Mouse (Mus musculus) C2C12 (cell line): ENCODE results near the gene Rft1.

Experiments used
- CTCF ChIP-seq: IDR thresholded peaks from one replicate; pipeline ENCODE4 v1.5.1; 2011; ENCODE audit not compliant: control insufficient read depth, insufficient read depth, insufficient read length
- MAX ChIP-seq: IDR thresholded peaks from one replicate; pipeline ENCODE4 v1.6.1; 2011; ENCODE audit warnings: mild to moderate bottlenecking, control low read depth
- MYOD1 ChIP-seq: IDR thresholded peaks from one replicate; pipeline ENCODE4 v1.6.1; 2011; ENCODE audit warnings: low read depth; ENCODE audit not compliant: control insufficient read depth, insufficient read length
- USF1 ChIP-seq: IDR thresholded peaks from one replicate; pipeline ENCODE4 v1.6.1; 2011; ENCODE audit warnings: low read depth, mild to moderate bottlenecking, control low read depth, moderate library complexity

- no peak for TF ChIP-seq MYOD1
- no peak for TF ChIP-seq CTCF
- no peak for TF ChIP-seq MAX
- no peak for TF ChIP-seq USF1
These were observed 18.8 kb upstream of the Rft1 start for GRCm38 (mm10) chr14:30635219-30635910.
